In genomic region chr9:95168487-95169008, GRCm38 (mm10) we compare ENCODE assay signal across 9 mouse cellular contexts.
DNase-seq lines count a peak whose midpoint lies in the region; ATAC-seq and TF ChIP-seq lines count a peak whose summit lies in the region.
"Had no signal": no experiment of that assay in that cellular context is flagged by ENCODE, and none has a peak within 500 bp of the region (broad histone marks: within the 10 kb centered on the region; RNA-seq: fewer than 3 reads in every experiment).

No protein-coding gene starts in this region.

- no peaks in the 10 kb centered on the region for H3K9me3 ChIP-seq in midbrain, embryonic 15.5 days
- no peaks in the 10 kb centered on the region for H3K9me3 ChIP-seq in midbrain, embryonic 14.5 days (ENCODE audit: control insufficient read depth, low read length)

- peak; percentile 45 for ATAC-seq in midbrain, embryonic 15.5 days (replicated peaks)
- ATAC-seq in midbrain, embryonic 14.5 days (ENCODE audit: low FRiP score, low TSS enrichment), result no peak; the same call in 1 of the 2 replicates

- no peak overlapping the region for H3K9ac ChIP-seq in midbrain, embryonic 15.5 days
- no peak overlapping the region for H3K9ac ChIP-seq in midbrain, embryonic 14.5 days (replicated peaks; ENCODE audit: low read length)

- DNase-seq in midbrain, embryonic 14.5 days, result no peak
- DNase-seq in frontal cortex, postnatal 10 days (ENCODE audit: low spot score in 2 of 2), result peak; percentile 46 to 52
- peak; percentile 21 to 55 for DNase-seq in left cerebral cortex, adult 8-10 months (ENCODE audit: low spot score in 2 of 2)
- DNase-seq in right cerebral cortex, postnatal 4 days, result peak; percentile 53
- no peak for DNase-seq in gastrocnemius, adult 18-20 months (ENCODE audit: low spot score)
- no peak for DNase-seq in gastrocnemius, adult 2 months
- no peak for DNase-seq in gastrocnemius, postnatal 10 days
- DNase-seq: embryo, embryonic 11 days had no signal

- H3K4me3 ChIP-seq in midbrain, embryonic 15.5 days, result no peak overlapping the region
- H3K4me3 ChIP-seq in midbrain, embryonic 14.5 days (replicated peaks; ENCODE audit: low read depth, low read length), result no peak overlapping the region
- no peak overlapping the region for H3K4me3 ChIP-seq in gastrocnemius, adult 2 months

- H3K36me3 ChIP-seq in midbrain, embryonic 15.5 days (replicated peaks), result no peaks in the 10 kb centered on the region
- H3K36me3 ChIP-seq in midbrain, embryonic 14.5 days (ENCODE audit: control insufficient read depth, insufficient read depth, low read length), result no peaks in the 10 kb centered on the region

- H3K27ac ChIP-seq in midbrain, embryonic 15.5 days, result no peak overlapping the region
- no peak overlapping the region for H3K27ac ChIP-seq in midbrain, embryonic 14.5 days (replicated peaks; ENCODE audit: low read depth, low read length)
- H3K27ac ChIP-seq in gastrocnemius, adult 2 months, result no peak overlapping the region

- intact Hi-C loops in gastrocnemius, adult 2 months (cut with DNase I), result no loop called here

- no peak for TF ChIP-seq CTCF in gastrocnemius, adult 2 months (IDR thresholded peaks at IDR 0.05)

- H3K27me3 ChIP-seq in midbrain, embryonic 15.5 days (replicated peaks), result no peaks in the 10 kb centered on the region
- H3K27me3 ChIP-seq in midbrain, embryonic 14.5 days (ENCODE audit: control insufficient read depth, insufficient read depth, low read length), result no peaks in the 10 kb centered on the region

- no peak overlapping the region for H3K4me2 ChIP-seq in midbrain, embryonic 15.5 days
- H3K4me2 ChIP-seq in midbrain, embryonic 14.5 days (ENCODE audit: low read length), result no peak overlapping the region

- WGBS in midbrain, embryonic 15.5 days, result 83% methylated on average over 13 of the region's 13 CpGs
- 89% methylated on average over 13 of the region's 13 CpGs for WGBS in midbrain, embryonic 14.5 days

- H3K4me1 ChIP-seq in midbrain, embryonic 15.5 days, result 0 out of 2 replicates have a peak, but pooled peaks cover 3% of the 10 kb centered on the region
- H3K4me1 ChIP-seq in midbrain, embryonic 14.5 days (ENCODE audit: control insufficient read depth, insufficient read depth, low read length), result no peaks in the 10 kb centered on the region

Comparison
In these comparisons a context has a peak if more than half of its experiments do, and no peak if none do; other contexts are left out.
1. DNase-seq: peak in frontal cortex, postnatal 10 days (2 of 2), left cerebral cortex, adult 8-10 months (2 of 2) and right cerebral cortex, postnatal 4 days (single experiment); none in midbrain, embryonic 14.5 days (single experiment), gastrocnemius, adult 18-20 months (single experiment), gastrocnemius, adult 2 months (single experiment) and gastrocnemius, postnatal 10 days (single experiment).